ENCODE assay signal across 8 mouse cellular contexts in the genomic region with DNA sequence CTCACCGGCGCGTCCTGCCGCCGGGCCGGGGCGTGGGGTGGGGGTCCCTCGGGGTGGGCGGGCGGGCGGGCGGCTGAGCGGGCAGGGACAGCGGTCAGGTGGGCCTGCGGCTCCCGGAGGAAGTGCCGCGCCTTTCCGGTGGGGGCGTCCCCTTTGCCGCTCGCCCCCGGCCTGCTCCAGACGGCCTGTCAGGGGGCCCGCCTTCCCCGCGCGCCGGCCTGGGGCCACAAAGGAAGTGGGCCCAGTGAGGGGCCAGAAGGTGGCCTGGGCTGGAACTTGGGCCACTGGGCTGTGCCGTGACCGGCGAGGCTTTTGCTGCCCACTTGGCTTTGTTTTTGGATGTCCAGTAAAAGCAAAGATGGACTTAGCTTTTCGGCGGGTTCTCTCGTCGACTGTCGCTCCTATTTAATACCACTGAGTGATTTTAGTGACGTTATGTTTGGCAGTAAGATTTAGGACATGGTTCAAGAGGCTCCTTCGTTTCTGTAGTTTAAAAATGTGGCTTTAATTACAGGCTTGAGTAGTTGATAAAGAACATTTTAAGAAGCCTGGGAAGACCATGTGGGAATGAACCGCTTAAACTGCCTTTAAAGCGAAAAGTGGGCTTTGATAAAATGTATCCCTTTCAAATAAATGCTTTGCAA. TPM values are rescaled to one million over a fixed set of nuclear protein-coding genes. Genes with fewer than 3 reads are reported as not detected.
A peak's percentile ranks its signal among the peaks of the same experiment; 100 is the strongest.
DNase-seq lines count a peak whose midpoint lies in the region; ATAC-seq and TF ChIP-seq lines count a peak whose summit lies in the region.

No protein-coding gene starts in this region.

- peak; percentile 60 for ATAC-seq in embryonic facial prominence, embryonic 14.5 days (ENCODE audit: low read depth)
- ATAC-seq in heart, embryonic 12.5 days (ENCODE audit: insufficient number of reproducible peaks, low FRiP score), result peak; percentile 81
- peak; percentile 56 for ATAC-seq in liver, embryonic 14.5 days (ENCODE audit: insufficient read depth)

- H3ac ChIP-seq in myocyte (ENCODE audit: control insufficient read depth, insufficient read length), result peak overlapping the region; percentile 63

- peak; percentile 9 for TF ChIP-seq POLR2A in myocyte (IDR thresholded peaks at IDR 0.05; ENCODE audit: insufficient read length, low read depth)

- TF ChIP-seq EP300 in liver, embryonic 14.5 days (IDR thresholded peaks at IDR 0.05; ENCODE audit: low read depth), result no peak

- DNase-seq in 3T3-L1 (ENCODE audit: low read depth, low spot score), result peak; percentile 57
- peak; percentile 76 to 85 for DNase-seq in adrenal gland, postnatal 36 days
- peak; percentile 75 for DNase-seq in embryonic facial prominence, embryonic 14.5 days (ENCODE audit: low spot score)
- peak; percentile 62 for DNase-seq in kidney, adult 9 months
- DNase-seq in liver, embryonic 14.5 days (ENCODE audit: low read depth in 3 of 3, low spot score in 3 of 3), result no peak
- peak; percentile 78 to 91 for DNase-seq in spleen, postnatal 4 days (ENCODE audit: low spot score in 2 of 2)

- peaks cover 8% of the 10 kb centered on the region for H3K4me1 ChIP-seq in embryonic facial prominence, embryonic 14.5 days (ENCODE audit: control insufficient read depth, insufficient read depth, low read length)
- H3K4me1 ChIP-seq in heart, embryonic 12.5 days (replicated peaks), result peaks cover 10% of the 10 kb centered on the region
- H3K4me1 ChIP-seq in liver, embryonic 14.5 days (replicated peaks; ENCODE audit: control insufficient read depth in 2 of 2, insufficient read depth in 2 of 2, low read length in 1 of 2), result peaks cover 11% of the 10 kb centered on the region in 2 experiments

- peak overlapping the region; percentile 79 for H3K4me3 ChIP-seq in embryonic facial prominence, embryonic 14.5 days (ENCODE audit: low read depth, low read length)
- H3K4me3 ChIP-seq in heart, embryonic 12.5 days, result peak overlapping the region; percentile 73
- peak overlapping the region; percentile 70 to 88 for H3K4me3 ChIP-seq in liver, embryonic 14.5 days (ENCODE audit: insufficient read depth in 1 of 2, low read depth in 2 of 2, low read length in 2 of 2)
- H3K4me3 ChIP-seq in myocyte, result peak overlapping the region; percentile 61

- no peak for TF ChIP-seq CTCF in liver, embryonic 14.5 days (IDR thresholded peaks at IDR 0.05; ENCODE audit: low read depth)

- H3K27me3 ChIP-seq in embryonic facial prominence, embryonic 14.5 days (replicated peaks; ENCODE audit: control insufficient read depth, insufficient read depth, low read length), result no peaks in the 10 kb centered on the region
- no peaks in the 10 kb centered on the region for H3K27me3 ChIP-seq in heart, embryonic 12.5 days (replicated peaks)
- H3K27me3 ChIP-seq in liver, embryonic 14.5 days (ENCODE audit: control insufficient read depth, insufficient read depth, low read length), result no peaks in the 10 kb centered on the region
- no peaks in the 10 kb centered on the region for H3K27me3 ChIP-seq in myocyte (ENCODE audit: control insufficient read depth, insufficient read depth, insufficient read length)

- H3K27ac ChIP-seq in embryonic facial prominence, embryonic 14.5 days (replicated peaks; ENCODE audit: low read depth, low read length), result peak overlapping the region; percentile 98
- peak overlapping the region; percentile 98 for H3K27ac ChIP-seq in heart, embryonic 12.5 days (ENCODE audit: poor library complexity, severe bottlenecking)
- peak overlapping the region; percentile 94 for H3K27ac ChIP-seq in liver, embryonic 14.5 days

- peak overlapping the region; percentile 82 for H3K4me2 ChIP-seq in embryonic facial prominence, embryonic 14.5 days (ENCODE audit: low read depth, low read length)
- H3K4me2 ChIP-seq in heart, embryonic 12.5 days, result peak overlapping the region; percentile 85
- H3K4me2 ChIP-seq in liver, embryonic 14.5 days (ENCODE audit: low read depth), result peak overlapping the region; percentile 83
- peak overlapping the region; percentile 91 for H3K4me2 ChIP-seq in myocyte (ENCODE audit: low read depth)

- under 1% methylated on average over 15 of the region's 41 CpGs for WGBS in embryonic facial prominence, embryonic 14.5 days
- WGBS in heart, embryonic 12.5 days, result 1% methylated on average over 23 of the region's 41 CpGs
- under 1% methylated on average over 39 of the region's 41 CpGs for WGBS in liver, embryonic 14.5 days (ENCODE audit: insufficient replicate concordance)

- H3K9me3 ChIP-seq in embryonic facial prominence, embryonic 14.5 days (ENCODE audit: control insufficient read depth, low read length), result no peaks in the 10 kb centered on the region
- H3K9me3 ChIP-seq in heart, embryonic 12.5 days (replicated peaks), result no peaks in the 10 kb centered on the region
- H3K9me3 ChIP-seq in liver, embryonic 14.5 days (ENCODE audit: control insufficient read depth, low read length), result no peaks in the 10 kb centered on the region

- H3K9ac ChIP-seq in embryonic facial prominence, embryonic 14.5 days (ENCODE audit: low read depth, low read length), result peak overlapping the region; percentile 90
- H3K9ac ChIP-seq in heart, embryonic 12.5 days, result peak overlapping the region; percentile 92
- H3K9ac ChIP-seq in liver, embryonic 14.5 days (replicated peaks), result peak overlapping the region; percentile 89

- 0 out of 2 replicates have a peak, but pooled peaks cover 5% of the 10 kb centered on the region for H3K36me3 ChIP-seq in embryonic facial prominence, embryonic 14.5 days (ENCODE audit: control insufficient read depth, insufficient read depth, low read length)
- peaks cover 5% of the 10 kb centered on the region for H3K36me3 ChIP-seq in heart, embryonic 12.5 days
- no peaks in the 10 kb centered on the region; the same call in 1 of the 2 replicates for H3K36me3 ChIP-seq in liver, embryonic 14.5 days (replicated peaks; ENCODE audit: control insufficient read depth, insufficient read depth, low read depth)
- no peaks in the 10 kb centered on the region for H3K36me3 ChIP-seq in myocyte (ENCODE audit: control insufficient read depth, insufficient read depth)

- H3K79me2 ChIP-seq in myocyte (ENCODE audit: control insufficient read depth, insufficient read depth), result peaks cover 53% of the 10 kb centered on the region

TF ChIP-seq in myocyte, 11 proteins besides CTCF, POLR2A, EP300 and RAD21:
- TF ChIP-seq POLR2AphosphoS2 (IDR thresholded peaks at IDR 0.05; ENCODE audit: insufficient read length, low read depth) (peak; percentile 7), USF1 (IDR thresholded peaks at IDR 0.05; ENCODE audit: low read depth) (no peak)

RNA-seq across cellular contexts. Expression of a gene that starts 0.5 kb away (rescaled TPM):
- 10 to 100 TPM; 32.0 to 45.7 TPM for total RNA-seq in adrenal gland, postnatal 36 days (2021)
- polyA plus RNA-seq in embryonic facial prominence, embryonic 14.5 days (2014; fragmentation: Nextera tagmentation; extraction: Ambion mirVana), result 93.5 and 93.7 TPM in 2 replicates
- 61.2 and 64.1 TPM in 2 replicates for polyA plus RNA-seq in heart, embryonic 12.5 days (2016; fragmentation: Nextera tagmentation; extraction: Ambion mirVana)
- polyA plus RNA-seq in liver, embryonic 14.5 days (2012; rRNA removed), result 33.1 and 36.8 TPM in 2 replicates
- 39.0 and 39.4 TPM in 2 replicates for polyA plus RNA-seq in liver, embryonic 14.5 days (2014; fragmentation: Nextera tagmentation; extraction: Ambion mirVana)
- polyA plus RNA-seq in myocyte (2012; fragmentation: generic; extraction: Trizol), result 66.0 TPM

RNA-seq across cellular contexts. Expression of a gene that starts 26.4 kb away (rescaled TPM):
- 1 to 10 TPM; 2.0 to 2.3 TPM for total RNA-seq in adrenal gland, postnatal 36 days (2021)
- 2.1 and 2.4 TPM in 2 replicates for polyA plus RNA-seq in embryonic facial prominence, embryonic 14.5 days (2014; fragmentation: Nextera tagmentation; extraction: Ambion mirVana)
- polyA plus RNA-seq in heart, embryonic 12.5 days (2016; fragmentation: Nextera tagmentation; extraction: Ambion mirVana), result 0.23 and 0.60 TPM in 2 replicates
- 5.7 and 7.0 TPM in 2 replicates for polyA plus RNA-seq in liver, embryonic 14.5 days (2012; rRNA removed)
- polyA plus RNA-seq in liver, embryonic 14.5 days (2014; fragmentation: Nextera tagmentation; extraction: Ambion mirVana), result 5.4 and 5.7 TPM in 2 replicates
- polyA plus RNA-seq in myocyte (2012; fragmentation: generic; extraction: Trizol), result 0.04 TPM

RNA-seq across cellular contexts. Expression of a gene that starts 58.7 kb away (rescaled TPM):
- 1 to 10 TPM; 1.0 to 1.6 TPM for total RNA-seq in adrenal gland, postnatal 36 days (2021)
- 7.0 and 8.5 TPM in 2 replicates for polyA plus RNA-seq in embryonic facial prominence, embryonic 14.5 days (2014; fragmentation: Nextera tagmentation; extraction: Ambion mirVana)
- polyA plus RNA-seq in heart, embryonic 12.5 days (2016; fragmentation: Nextera tagmentation; extraction: Ambion mirVana), result 0.60 and 2.0 TPM in 2 replicates
- 2.3 and 4.0 TPM in 2 replicates for polyA plus RNA-seq in liver, embryonic 14.5 days (2012; rRNA removed)
- 6.2 and 6.4 TPM in 2 replicates for polyA plus RNA-seq in liver, embryonic 14.5 days (2014; fragmentation: Nextera tagmentation; extraction: Ambion mirVana)
- 1.00 TPM for polyA plus RNA-seq in myocyte (2012; fragmentation: generic; extraction: Trizol)

Comparison
In these comparisons a context has a peak if more than half of its experiments do, and no peak if none do; other contexts are left out.
1. DNase-seq: peak in 3T3-L1 (single experiment), adrenal gland, postnatal 36 days (2 of 2), embryonic facial prominence, embryonic 14.5 days (single experiment), kidney, adult 9 months (single experiment) and spleen, postnatal 4 days (2 of 2); none in liver, embryonic 14.5 days (0 of 3).
2. Peak in every context shown above with its lines, with median percentiles within 50 percentile points of each other: ATAC-seq, H3K27ac ChIP-seq, H3K4me2 ChIP-seq, H3K4me3 ChIP-seq and H3K9ac ChIP-seq.